Mouse (Mus musculus) neutrophil, adult 5-6 weeks (primary cell): ENCODE data around the gene Syne3. TPM values are rescaled to one million over a fixed set of nuclear protein-coding genes. Genes with fewer than 3 reads are reported as not detected.

Experiments used
- total RNA-seq: library from RNA; stranded (forward); fragments of 200-1000 nt; gene quantifications from 2 replicates; pipeline ENCODE4 v1.2.3, GENCODE M21; 2017

The Syne3 gene
- total RNA-seq, 1 experiment from 2014 or later: 20.7 TPM

Other genes with a start within 250 kb of the Syne3 start
- gene Clmn, start 144.7 kb downstream of the Syne3 start, total RNA-seq: under 0.01 TPM in 1 of 2 replicates, not detected in the other
- gene Glrx5, start 22.9 kb upstream of the Syne3 start, total RNA-seq: 8.0 and 9.1 TPM in 2 replicates
- gene Tcl1b2, start 136.2 kb upstream of the Syne3 start, total RNA-seq: not detected in 2 replicates
- not detected in 2 replicates for gene Tcl1b1, start 149.9 kb upstream of the Syne3 start, total RNA-seq
- gene Tcl1b5, start 166.5 kb upstream of the Syne3 start, total RNA-seq: not detected in 2 replicates
- not detected in 2 replicates for gene Tcl1b3, start 181.2 kb upstream of the Syne3 start, total RNA-seq
- gene Tcl1b4, start 192.1 kb upstream of the Syne3 start, total RNA-seq: not detected in 2 replicates
- gene Tcl1, start 213.0 kb upstream of the Syne3 start, total RNA-seq: not detected in 2 replicates